9 mouse cellular contexts compared by ENCODE assay signal in the genomic region with DNA sequence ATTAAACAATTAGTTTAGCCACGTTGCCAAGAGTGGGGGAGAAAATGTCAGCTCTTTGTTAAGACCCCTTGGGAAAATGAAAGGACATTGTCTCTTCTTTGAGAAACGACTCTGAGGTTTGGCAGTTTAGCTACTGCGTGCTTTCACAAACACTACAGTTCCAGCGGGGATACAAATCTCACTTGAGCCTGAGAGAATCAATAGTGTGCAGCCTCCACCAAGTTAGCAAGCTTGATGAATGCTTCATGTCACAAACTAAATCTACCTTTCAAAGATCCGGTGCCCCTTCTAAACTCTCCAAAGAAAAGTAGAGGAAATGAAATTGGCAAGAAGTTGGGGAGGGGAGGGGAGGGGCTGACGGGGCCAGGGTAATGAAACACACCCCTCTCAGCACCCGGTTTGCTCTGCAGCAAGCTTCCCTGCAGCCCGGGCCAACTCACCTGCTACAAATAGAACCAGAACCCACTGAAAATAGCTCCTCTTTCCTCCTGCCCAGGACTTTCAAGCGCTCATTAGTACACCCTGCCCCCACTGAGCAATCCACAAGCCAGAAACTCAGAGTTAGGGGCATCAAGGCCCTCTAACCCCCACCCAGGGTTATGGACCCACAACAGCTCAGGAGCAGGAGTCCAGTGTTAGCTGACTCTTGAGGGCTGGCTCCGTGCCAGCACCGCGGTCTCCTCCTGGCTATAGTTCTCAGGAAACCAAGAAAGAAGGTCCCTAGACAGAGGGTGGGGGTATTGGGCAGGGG. TPM values are rescaled to one million over a fixed set of nuclear protein-coding genes. Genes with fewer than 3 reads are reported as not detected.
DNase-seq lines count a peak whose midpoint lies in the region; ATAC-seq lines count a peak whose summit lies in the region.
"Had no signal": no experiment of that assay in that cellular context is flagged by ENCODE, and none has a peak within 500 bp of the region (broad histone marks: within the 10 kb centered on the region; RNA-seq: fewer than 3 reads in every experiment).

No protein-coding gene starts in this region.

- H3K4me2 ChIP-seq in heart, embryonic 15.5 days, result peak overlapping the region; percentile 44
- H3K4me2 ChIP-seq in limb, embryonic 12.5 days, result peak overlapping the region; percentile 33

- no peak for ATAC-seq in CD4-positive, CD25-positive, alpha-beta regulatory T cell, adult 4 months
- ATAC-seq in heart, embryonic 15.5 days (replicated peaks; ENCODE audit: insufficient number of reproducible peaks, insufficient read depth, low FRiP score, low read depth), result peak; percentile 33; the same call in 1 of the 2 replicates
- no peak for ATAC-seq in limb, embryonic 12.5 days (ENCODE audit: insufficient number of reproducible peaks, insufficient read depth, low FRiP score, low TSS enrichment, low read depth)

- no peaks in the 10 kb centered on the region for H3K36me3 ChIP-seq in heart, embryonic 15.5 days
- H3K36me3 ChIP-seq in limb, embryonic 12.5 days, result no peaks in the 10 kb centered on the region

- H3K4me1 ChIP-seq in heart, embryonic 15.5 days (replicated peaks), result peaks cover 44% of the 10 kb centered on the region
- H3K4me1 ChIP-seq in limb, embryonic 12.5 days (replicated peaks), result peaks cover 27% of the 10 kb centered on the region

- H3K9me3 ChIP-seq in heart, embryonic 15.5 days (replicated peaks), result no peaks in the 10 kb centered on the region
- no peaks in the 10 kb centered on the region for H3K9me3 ChIP-seq in limb, embryonic 12.5 days

- no peak overlapping the region for H3K4me3 ChIP-seq in heart, embryonic 15.5 days
- no peak overlapping the region for H3K4me3 ChIP-seq in limb, embryonic 12.5 days (replicated peaks)

- intact Hi-C loops in left cerebral cortex, postnatal 14 days (cut with DNase I), result no loop called here

- H3K9ac ChIP-seq in heart, embryonic 15.5 days, result peak overlapping the region; percentile 9; the same call in 1 of the 2 replicates
- H3K9ac ChIP-seq in limb, embryonic 12.5 days (replicated peaks), result 0 out of 2 replicates have a peak overlapping the region, but pooled peaks have one; percentile 12

- H3K27me3 ChIP-seq in heart, embryonic 15.5 days, result no peaks in the 10 kb centered on the region
- H3K27me3 ChIP-seq in limb, embryonic 12.5 days, result no peaks in the 10 kb centered on the region

- peak overlapping the region; percentile 70 for H3K27ac ChIP-seq in heart, embryonic 15.5 days
- peak overlapping the region; percentile 50; the same call in 1 of the 2 replicates for H3K27ac ChIP-seq in limb, embryonic 12.5 days

- DNase-seq in CD4-positive, CD25-positive, alpha-beta regulatory T cell, adult 2 months (ENCODE audit: low read depth, low spot score), result peak; percentile 30
- DNase-seq in spleen, adult 12 weeks (ENCODE audit: low spot score), result peak; percentile 26
- no peak for DNase-seq in spleen, postnatal 14 days (ENCODE audit: low spot score in 2 of 2)
- DNase-seq in spleen, postnatal 4 days (ENCODE audit: low spot score in 2 of 2), result peak; percentile 34 to 69
- no peak for DNase-seq in left cerebral cortex, postnatal 14 days (ENCODE audit: low spot score in 2 of 2)

- 32% methylated on average over 12 of the region's 12 CpGs for WGBS in heart, embryonic 15.5 days
- WGBS in limb, embryonic 12.5 days, result 28% methylated on average over 12 of the region's 12 CpGs

RNA-seq across cellular contexts. Expression of gene Mtmr3, which starts 8.2 kb away (rescaled TPM):
- 10 to 100 TPM; 34.7 to 42.2 TPM for polyA plus RNA-seq in CD4-positive, CD25-positive, alpha-beta regulatory T cell, adult 4 months (2017; shearing (Covaris generic))
- polyA plus RNA-seq in heart, embryonic 15.5 days (2015; fragmentation: Nextera tagmentation; extraction: Ambion mirVana), result 18.9 and 24.1 TPM in 2 replicates
- polyA plus RNA-seq in limb, embryonic 12.5 days (2016; fragmentation: Nextera tagmentation; extraction: Ambion mirVana), result 39.5 and 40.0 TPM in 2 replicates
- 10 to 100 TPM; 60.8 to 65.5 TPM for total RNA-seq in left cerebral cortex, postnatal 14 days (2021)

RNA-seq across cellular contexts. Expression of gene Gm11032, which starts 17.0 kb away (rescaled TPM):
- polyA plus RNA-seq in CD4-positive, CD25-positive, alpha-beta regulatory T cell, adult 4 months (2017; shearing (Covaris generic)), result not detected
- polyA plus RNA-seq in heart, embryonic 15.5 days (2015; fragmentation: Nextera tagmentation; extraction: Ambion mirVana), result not detected in 2 replicates
- polyA plus RNA-seq in limb, embryonic 12.5 days (2016; fragmentation: Nextera tagmentation; extraction: Ambion mirVana), result not detected in 2 replicates
- total RNA-seq in left cerebral cortex, postnatal 14 days (2021), result not detected
- polyA plus RNA-seq: embryonic facial prominence, embryonic 11.5 days had no signal

RNA-seq across cellular contexts. Expression of gene Ascc2, which starts 34.7 kb away (rescaled TPM):
- 10 to 100 TPM; 30.6 to 51.0 TPM for polyA plus RNA-seq in CD4-positive, CD25-positive, alpha-beta regulatory T cell, adult 4 months (2017; shearing (Covaris generic))
- 17.7 and 23.3 TPM in 2 replicates for polyA plus RNA-seq in heart, embryonic 15.5 days (2015; fragmentation: Nextera tagmentation; extraction: Ambion mirVana)
- 37.2 and 39.7 TPM in 2 replicates for polyA plus RNA-seq in limb, embryonic 12.5 days (2016; fragmentation: Nextera tagmentation; extraction: Ambion mirVana)
- 10 to 100 TPM; 18.6 to 19.8 TPM for total RNA-seq in left cerebral cortex, postnatal 14 days (2021)

Comparison
In these comparisons a context has a peak if more than half of its experiments do, and no peak if none do; other contexts are left out.
1. DNase-seq: peak in CD4-positive, CD25-positive, alpha-beta regulatory T cell, adult 2 months (single experiment), spleen, adult 12 weeks (single experiment) and spleen, postnatal 4 days (2 of 2); none in spleen, postnatal 14 days (0 of 2) and left cerebral cortex, postnatal 14 days (0 of 2).